24 mouse cellular contexts compared by ENCODE assay signal in the genomic region with DNA sequence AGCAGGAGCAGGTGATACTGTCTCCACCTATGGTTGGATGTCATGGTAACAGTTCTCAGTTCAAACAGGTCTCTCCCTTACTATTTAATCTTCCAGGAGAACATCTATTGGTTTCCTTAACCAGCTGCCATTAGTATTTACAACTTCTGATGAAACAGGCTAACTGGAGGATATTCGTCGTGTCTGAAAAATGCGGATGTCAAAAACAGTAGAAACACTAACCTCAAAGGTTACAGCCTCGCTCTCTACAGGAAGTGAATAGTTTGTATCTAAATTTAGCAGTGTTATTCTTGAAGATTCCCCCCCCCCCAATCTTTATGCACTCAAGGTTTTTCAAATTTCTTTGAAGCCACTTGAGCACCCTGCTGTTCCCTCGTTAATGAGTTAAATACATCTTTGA. TPM values are rescaled to one million over a fixed set of nuclear protein-coding genes. Genes with fewer than 3 reads are reported as not detected.
DNase-seq lines count a peak whose midpoint lies in the region; ATAC-seq lines count a peak whose summit lies in the region.
"Had no signal": no experiment of that assay in that cellular context is flagged by ENCODE, and none has a peak within 500 bp of the region (broad histone marks: within the 10 kb centered on the region; RNA-seq: fewer than 3 reads in every experiment).

No protein-coding gene starts in this region.

- no peak overlapping the region for H3K9ac ChIP-seq in lung, embryonic 15.5 days
- H3K9ac ChIP-seq: forebrain, embryonic 12.5 days; hindbrain, embryonic 12.5 days; midbrain, embryonic 12.5 days; neural tube, embryonic 15.5 days had no signal

- no peaks in the 10 kb centered on the region for H3K27me3 ChIP-seq in lung, embryonic 15.5 days
- no peaks in the 10 kb centered on the region for H3K27me3 ChIP-seq in heart, embryonic 10.5 days (ENCODE audit: insufficient read depth, poor library complexity, severe bottlenecking)
- H3K27me3 ChIP-seq: forebrain, embryonic 12.5 days; hindbrain, embryonic 12.5 days; midbrain, embryonic 12.5 days; neural tube, embryonic 15.5 days; Patski had no signal

- 0 out of 2 replicates have a peak overlapping the region, but pooled peaks have one; percentile 16 for H3K27ac ChIP-seq in lung, embryonic 15.5 days
- H3K27ac ChIP-seq in heart, embryonic 10.5 days = no peak overlapping the region
- H3K27ac ChIP-seq: forebrain, embryonic 12.5 days; hindbrain, embryonic 12.5 days; macrophage; midbrain, embryonic 12.5 days; neural tube, embryonic 15.5 days had no signal

- 17% methylated on average over 5 of the region's 5 CpGs for WGBS in lung, embryonic 15.5 days
- 69% methylated on average over 5 of the region's 5 CpGs for WGBS in heart, embryonic 10.5 days

- H3K4me3 ChIP-seq in lung, embryonic 15.5 days = no peak overlapping the region
- H3K4me3 ChIP-seq in heart, embryonic 10.5 days = no peak overlapping the region
- H3K4me3 ChIP-seq: forebrain, embryonic 12.5 days; hindbrain, embryonic 12.5 days; midbrain, embryonic 12.5 days; myocyte; neural tube, embryonic 15.5 days had no signal

- no peaks in the 10 kb centered on the region for H3K36me3 ChIP-seq in lung, embryonic 15.5 days
- no peaks in the 10 kb centered on the region for H3K36me3 ChIP-seq in heart, embryonic 10.5 days
- H3K36me3 ChIP-seq: forebrain, embryonic 12.5 days; hindbrain, embryonic 12.5 days; midbrain, embryonic 12.5 days; neural tube, embryonic 15.5 days had no signal

- ATAC-seq in lung, embryonic 15.5 days (ENCODE audit: borderline replicate concordance, extremely low read depth, low FRiP score, low TSS enrichment) = no peak
- ATAC-seq in hematopoietic stem cell, adult 5-6 weeks (replicated peaks in 1 of 2; ENCODE audit: insufficient read depth in 1 of 2, low FRiP score in 2 of 2, low TSS enrichment in 1 of 2, low read depth in 1 of 2, poor library complexity in 2 of 2, severe bottlenecking in 2 of 2) = peak; percentile 58 to 72; a peak in 2 of 4 replicates
- ATAC-seq: Patski had no signal

- no peaks in the 10 kb centered on the region for H3K9me3 ChIP-seq in lung, embryonic 15.5 days
- H3K9me3 ChIP-seq in heart, embryonic 10.5 days = no peaks in the 10 kb centered on the region
- H3K9me3 ChIP-seq: forebrain, embryonic 12.5 days; hindbrain, embryonic 12.5 days; midbrain, embryonic 12.5 days; neural tube, embryonic 15.5 days had no signal

- H3K4me2 ChIP-seq in lung, embryonic 15.5 days = no peak overlapping the region
- H3K4me2 ChIP-seq: forebrain, embryonic 12.5 days; hindbrain, embryonic 12.5 days; midbrain, embryonic 12.5 days; neural tube, embryonic 15.5 days had no signal

- peaks cover 9% of the 10 kb centered on the region for H3K4me1 ChIP-seq in lung, embryonic 15.5 days
- H3K4me1 ChIP-seq in heart, embryonic 10.5 days = no peaks in the 10 kb centered on the region
- H3K4me1 ChIP-seq: forebrain, embryonic 12.5 days; hindbrain, embryonic 12.5 days; midbrain, embryonic 12.5 days had no signal

- peak; percentile 2 for DNase-seq in heart, adult 11 months
- no peak for DNase-seq in heart, adult 9 months (ENCODE audit: low spot score in 2 of 2)
- no peak for DNase-seq in lung, postnatal 10 days
- DNase-seq in Muller cell, postnatal 12 days (ENCODE audit: inconsistent ontology term) = peak; percentile 27
- no peak for DNase-seq in left cerebral cortex, adult 8-10 months (ENCODE audit: low spot score in 2 of 2)
- DNase-seq in heart, embryonic 10.5 days (ENCODE audit: low spot score) = no peak
- DNase-seq: adrenal gland, postnatal 10 days; cerebellum, adult 11 months; cerebellum, postnatal 14 days; embryo, embryonic 11 days; gastrocnemius, postnatal 25 days; kidney, postnatal 25 days; left cerebral cortex, postnatal 4 days; liver; thymus, postnatal 25 days had no signal

RNA-seq across cellular contexts. Expression of gene Rbms3, which starts 23.9 kb away (rescaled TPM):
- polyA plus RNA-seq in lung, embryonic 15.5 days (2015; fragmentation: Nextera tagmentation; extraction: Ambion mirVana) = 95.3 and 105 TPM in 2 replicates
- 0.13 TPM in 1 of 2 replicates, not detected in the other for total RNA-seq in hematopoietic stem cell, adult 5-6 weeks (2017)
- total RNA-seq in left cerebral cortex, adult 8-10 months (2022) = 10 to 100 TPM; 12.4 to 18.1 (median 13.6) TPM
- polyA plus RNA-seq in heart, embryonic 10.5 days (2016; fragmentation: Nextera tagmentation; extraction: Ambion mirVana) = 27.8 and 37.5 TPM in 2 replicates
- polyA plus RNA-seq: macrophage had no signal

Comparison
In these comparisons a context has a peak if more than half of its experiments do, and no peak if none do; other contexts are left out.
1. DNase-seq: peak in heart, adult 11 months (single experiment) and Muller cell, postnatal 12 days (single experiment); none in heart, adult 9 months (0 of 2), lung, postnatal 10 days (single experiment), left cerebral cortex, adult 8-10 months (0 of 2) and heart, embryonic 10.5 days (single experiment).
2. RNA of gene Rbms3, which starts 23.9 kb away (total RNA-seq): 12.4 to 18.1 TPM in left cerebral cortex, adult 8-10 months; 0.13 TPM in hematopoietic stem cell, adult 5-6 weeks; every median in the first group is over 10 times any median in the second.